Mouse (Mus musculus) intestine, postnatal 0 days (tissue): ENCODE measurements around the gene Nabp2. TPM values are rescaled to one million over a fixed set of nuclear protein-coding genes. Genes with fewer than 3 reads are reported as not detected.

Source experiments
- ATAC-seq: fragments of 200-750 bp; cut with Nextera tagmentation; 2 replicates; pipeline ENCODE4 v1.8.0; 2017; ENCODE audit warnings: mild to moderate bottlenecking, moderate TSS enrichment, moderate library complexity
- H3K27ac ChIP-seq: fragments of 300-500 bp; sonication (generic); 2 replicates; pipeline ENCODE4 v1.5.1; 2014; ENCODE audit warnings: mild to moderate bottlenecking, low read depth, low read length, moderate library complexity
- H3K27me3 ChIP-seq: fragments of 300-500 bp; sonication (generic); replicated peaks from 2 replicates; pipeline ENCODE4 v1.6.1; 2014; ENCODE audit warnings: low read length, mixed read lengths; ENCODE audit not compliant: control insufficient read depth, insufficient read depth
- H3K36me3 ChIP-seq: fragments of 300-500 bp; sonication (generic); 2 replicates; pipeline ENCODE4 v1.6.1; 2014; ENCODE audit warnings: mild to moderate bottlenecking, moderate library complexity; ENCODE audit not compliant: control insufficient read depth, insufficient read depth
- H3K4me1 ChIP-seq: fragments of 300-500 bp; sonication (generic); replicated peaks from 2 replicates; pipeline ENCODE4 v1.6.1; 2014; ENCODE audit warnings: antibody characterized with exemption, low read length, mixed read lengths; ENCODE audit not compliant: control insufficient read depth, insufficient read depth
- H3K4me2 ChIP-seq: fragments of 300-500 bp; sonication (generic); replicated peaks from 2 replicates; pipeline ENCODE4 v1.6.1; 2014; ENCODE audit warnings: low read depth, mild to moderate bottlenecking, moderate library complexity
- H3K4me3 ChIP-seq: fragments of 300-500 bp; sonication (generic); 2 replicates; pipeline ENCODE4 v1.5.1; 2014; ENCODE audit warnings: low read depth, low read length
- H3K9ac ChIP-seq: fragments of 300-500 bp; sonication (generic); 2 replicates; pipeline ENCODE4 v1.6.1; 2014; ENCODE audit warnings: mild to moderate bottlenecking, low read depth, low read length
- H3K9me3 ChIP-seq: fragments of 300-500 bp; sonication (generic); 2 replicates; pipeline ENCODE4 v1.6.1; 2016; ENCODE audit warnings: mixed run types; ENCODE audit not compliant: control insufficient read depth
- CTCF ChIP-seq: sonication (generic); IDR thresholded peaks from 2 replicates; pipeline ENCODE4 v1.5.1; 2016; ENCODE audit warnings: low read depth, mild to moderate bottlenecking, control low read depth, antibody characterized with exemption, moderate library complexity
- WGBS: fragments of 180-500 bp; shearing (Covaris S2); extraction: QIAGEN DNeasy Blood & Tissue Kit; methylation state at CpG from one replicate; pipeline ENCODE4 v1.1.7; 2014; 5-methylcytosine and 5-hydroxymethylcytosine counted together
- polyA plus RNA-seq: library from polyadenylated mRNA; unstranded; fragments of >200 nt; fragmentation: Nextera tagmentation; extraction: Ambion mirVana; gene quantifications from 2 replicates; pipeline ENCODE4 v1.2.1, GENCODE M21; 2015

Nabp2 gene
- polyA plus RNA-seq, 1 experiment from 2014 or later, result 82.5 TPM

DNA sequence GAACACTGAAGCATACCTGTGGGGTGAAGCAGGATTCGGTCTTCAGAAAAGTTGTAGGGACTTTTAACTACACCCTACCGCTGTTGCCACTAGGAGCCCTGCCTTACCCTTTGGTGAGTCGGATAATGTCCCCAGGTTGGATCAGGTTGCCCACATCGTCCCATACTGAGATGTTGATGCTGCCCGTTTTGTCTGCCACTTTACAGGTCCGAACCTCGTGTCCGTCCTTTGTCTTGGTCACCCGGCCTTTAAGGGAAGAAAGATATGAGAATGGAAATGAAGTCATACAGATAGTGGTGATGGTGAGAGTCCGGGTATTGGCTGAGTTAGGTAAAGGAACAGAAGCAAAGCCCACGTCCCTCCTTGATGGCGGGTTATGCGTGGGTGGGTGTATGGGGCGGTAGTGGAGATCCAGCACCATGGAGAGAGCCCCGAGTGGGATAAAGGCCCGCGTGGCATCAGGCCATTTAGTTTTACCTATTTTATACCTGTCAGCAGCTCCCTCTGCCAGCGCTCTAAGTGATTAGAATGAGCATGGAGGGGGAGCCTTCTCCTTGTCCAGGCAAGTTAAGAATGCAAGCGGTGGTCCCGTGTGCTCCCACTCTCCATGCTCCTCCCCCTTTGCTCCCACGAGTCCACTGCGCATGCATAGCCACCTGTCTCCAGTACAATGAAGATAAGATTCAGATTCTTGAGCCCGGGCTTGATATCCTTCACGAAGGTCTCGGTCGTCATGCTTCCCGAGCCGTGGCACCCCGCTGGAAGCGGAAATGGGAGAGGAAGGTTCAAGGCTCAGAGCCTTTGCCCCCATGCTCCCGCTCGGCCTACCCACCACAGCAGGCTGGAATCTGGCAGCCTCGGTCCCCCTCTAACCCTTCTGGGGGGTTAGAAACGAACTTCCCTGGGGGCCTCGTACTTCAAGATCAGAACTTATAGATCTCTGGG lies 2.4 kb downstream of the Nabp2 start:
- no peaks in the 10 kb centered on the region for H3K9me3 ChIP-seq
- peaks cover 19% of the 10 kb centered on the region for H3K36me3 ChIP-seq
- H3K9ac ChIP-seq, result peak overlapping the region; percentile 57
- no peak for TF ChIP-seq CTCF
- WGBS, result 14% methylated on average over 35 of the region's 35 CpGs
- H3K27me3 ChIP-seq, result no peaks in the 10 kb centered on the region
- peak; percentile 3 for ATAC-seq
- H3K4me3 ChIP-seq, result peak overlapping the region; percentile 98
- peak overlapping the region; percentile 80 for H3K27ac ChIP-seq
- peaks cover 4% of the 10 kb centered on the region; the same call in 1 of the 2 replicates for H3K4me1 ChIP-seq
- H3K4me2 ChIP-seq, result peak overlapping the region; percentile 88

DNA sequence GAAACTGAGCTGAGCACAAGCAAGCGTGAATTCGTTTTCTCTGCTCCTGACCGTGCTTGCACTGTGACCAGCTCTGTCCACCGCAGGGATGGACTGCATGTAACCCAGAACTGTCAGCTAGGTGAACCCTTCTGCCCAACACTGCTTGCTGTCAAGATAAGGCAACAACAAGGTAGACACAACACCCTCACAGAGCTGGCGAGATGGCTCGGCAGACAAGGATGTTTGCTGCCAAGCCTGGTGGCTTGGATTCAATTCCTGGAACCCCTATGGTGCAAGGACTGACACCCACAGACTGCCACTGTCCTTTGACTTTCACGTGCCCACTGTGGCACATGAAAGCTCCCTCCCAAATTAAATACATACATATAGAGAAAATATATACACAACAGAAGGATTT lies 7.4 kb downstream of the Nabp2 start:
- Histone ChIP-seq H3K4me1 (no peaks in the 10 kb centered on the region), H3K27me3 (no peaks in the 10 kb centered on the region), H3K4me3 (no peak overlapping the region), H3K27ac (no peak overlapping the region), H3K9ac (no peak overlapping the region), H3K36me3 (peaks cover 19% of the 10 kb centered on the region), H3K4me2 (no peak overlapping the region), H3K9me3 (no peaks in the 10 kb centered on the region)
- no peak for ATAC-seq
- TF ChIP-seq CTCF, result no peak
- WGBS, result 88% methylated on average over 7 of the region's 7 CpGs

DNA sequence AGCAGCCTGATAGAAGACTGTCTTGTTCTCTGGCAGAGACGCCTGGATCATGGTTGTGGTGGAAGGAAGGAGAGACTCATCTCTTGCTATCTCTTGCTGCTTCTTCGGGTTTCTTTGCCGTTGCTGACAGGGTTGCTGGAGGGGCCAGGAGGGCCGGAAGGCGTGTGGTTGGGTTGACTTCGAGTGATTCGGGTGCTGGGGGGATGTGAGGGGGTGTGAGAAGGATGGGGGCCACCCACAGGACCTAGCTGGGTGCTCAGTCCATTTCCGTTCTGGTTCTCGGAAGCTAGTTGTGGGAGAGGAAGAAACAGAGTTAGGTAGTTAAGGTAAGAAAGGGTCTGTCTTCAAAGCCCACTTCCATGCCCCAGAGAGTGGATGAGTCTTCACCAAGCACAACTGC lies 9.7 kb downstream of the Nabp2 start:
- H3K4me3 ChIP-seq, result no peak overlapping the region
- H3K4me2 ChIP-seq, result no peak overlapping the region
- 71% methylated on average over 9 of the region's 9 CpGs for WGBS
- no peaks in the 10 kb centered on the region for H3K4me1 ChIP-seq
- no peaks in the 10 kb centered on the region for H3K27me3 ChIP-seq
- no peak for ATAC-seq
- no peak overlapping the region for H3K9ac ChIP-seq
- no peak for TF ChIP-seq CTCF
- peaks cover 13% of the 10 kb centered on the region; the same call in 1 of the 2 replicates for H3K36me3 ChIP-seq
- no peak overlapping the region for H3K27ac ChIP-seq
- H3K9me3 ChIP-seq, result no peaks in the 10 kb centered on the region

DNA sequence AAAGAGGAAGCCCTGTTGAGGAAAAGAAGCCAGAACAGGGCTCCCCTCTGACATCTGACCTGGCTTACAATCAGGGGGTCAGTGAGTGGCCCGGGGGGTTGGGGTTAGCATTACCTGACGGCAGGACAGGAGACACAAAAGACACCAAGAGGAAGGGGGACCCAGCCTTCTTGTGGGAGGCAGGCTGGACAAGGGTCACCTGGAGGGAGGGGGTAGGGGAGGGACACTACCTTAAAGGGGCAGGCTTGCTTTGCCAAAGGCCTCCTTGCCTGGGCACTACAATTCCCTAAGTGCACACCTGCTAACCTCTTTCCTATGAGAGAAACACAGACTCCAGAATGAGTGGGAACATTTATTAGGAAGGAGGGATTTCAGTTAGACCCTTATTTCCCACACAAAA lies 10.2 kb downstream of the Nabp2 start, which contains the start of gene Slc39a5:
Gene Slc39a5, minus strand, starts transcription at position 174 of the 400 bp plus-strand sequence.
- Histone ChIP-seq H3K27me3 (no peaks in the 10 kb centered on the region), H3K9me3 (no peaks in the 10 kb centered on the region), H3K27ac (peak within 1 kb of the TSS; percentile 54), H3K4me3 (peak within 1 kb of the TSS; percentile 44), H3K9ac (peak within 1 kb of the TSS; percentile 40), H3K4me1 (0 out of 2 replicates have a peak, but pooled peaks cover under 1% of the 10 kb centered on the region), H3K36me3 (peaks cover 11% of the 10 kb centered on the region; the same call in 1 of the 2 replicates), H3K4me2 (peak within 1 kb of the TSS; percentile 60)
- 26% methylated on average over 2 of the region's 2 CpGs for WGBS
- TF ChIP-seq CTCF, result no peak
- ATAC-seq, result peak; percentile 12; the same call in 1 of the 2 replicates

DNA sequence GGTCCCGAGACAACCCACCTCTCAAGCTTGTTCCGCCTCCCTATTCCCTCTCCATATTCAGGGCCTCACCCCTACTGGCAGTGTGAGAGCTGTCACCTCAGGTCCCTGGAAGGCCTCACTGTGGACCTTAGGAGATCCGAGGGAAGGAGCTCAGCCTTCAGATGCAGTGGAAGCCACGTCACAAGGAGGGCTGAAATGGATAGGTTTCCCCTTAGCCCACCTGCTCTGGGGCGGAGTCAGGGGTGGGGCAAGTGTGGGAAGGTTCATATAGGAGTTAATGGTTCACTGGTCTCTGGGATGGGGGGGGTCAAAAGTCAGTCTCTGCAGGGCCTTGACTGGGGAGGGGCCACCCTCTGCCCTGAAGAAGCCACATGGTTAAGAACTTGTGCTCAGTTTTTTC lies 11.0 kb downstream of the Nabp2 start:
- H3K27me3 ChIP-seq, result no peaks in the 10 kb centered on the region
- H3K9me3 ChIP-seq, result no peaks in the 10 kb centered on the region
- peak overlapping the region; percentile 40; the same call in 1 of the 2 replicates for H3K9ac ChIP-seq
- H3K4me2 ChIP-seq, result peak overlapping the region; percentile 60
- 0 out of 2 replicates have a peak, but pooled peaks have one; percentile 24 for TF ChIP-seq CTCF
- peak overlapping the region; percentile 29 for H3K27ac ChIP-seq
- 0 out of 2 replicates have a peak, but pooled peaks cover 3% of the 10 kb centered on the region for H3K4me1 ChIP-seq
- 18% methylated on average over 5 of the region's 5 CpGs for WGBS
- peak; percentile 88 for ATAC-seq
- H3K4me3 ChIP-seq, result peak overlapping the region; percentile 44
- H3K36me3 ChIP-seq, result peaks cover 6% of the 10 kb centered on the region; the same call in 1 of the 2 replicates

DNA sequence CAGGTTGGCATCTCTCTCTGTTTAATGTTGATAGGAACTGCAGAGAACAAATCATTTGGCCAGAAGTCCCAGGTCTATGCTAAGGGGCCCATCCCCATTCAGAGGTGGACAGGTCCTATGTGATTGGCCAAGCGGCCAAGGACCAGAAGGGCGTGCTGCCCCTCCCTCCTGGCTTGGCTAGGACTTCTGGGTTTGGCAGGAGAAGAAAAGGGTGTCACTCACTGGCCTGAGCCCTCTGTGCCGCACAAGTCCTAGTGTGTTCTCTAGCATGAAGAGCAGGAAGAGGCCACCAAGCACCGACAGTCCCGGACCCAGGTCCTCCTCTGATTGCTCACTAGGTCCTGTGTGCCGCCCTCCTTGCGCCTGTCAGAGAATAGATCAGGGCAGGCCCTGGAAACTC lies 13.8 kb downstream of the Nabp2 start:
- no peaks in the 10 kb centered on the region for H3K27me3 ChIP-seq
- H3K9ac ChIP-seq, result 0 out of 2 replicates have a peak overlapping the region, but pooled peaks have one; percentile 7
- no peak overlapping the region for H3K27ac ChIP-seq
- 68% methylated on average over 7 of the region's 7 CpGs for WGBS
- H3K4me2 ChIP-seq, result no peak overlapping the region; the same call in 1 of the 2 replicates
- peaks cover 32% of the 10 kb centered on the region for H3K36me3 ChIP-seq
- H3K4me1 ChIP-seq, result 0 out of 2 replicates have a peak, but pooled peaks cover 3% of the 10 kb centered on the region
- H3K4me3 ChIP-seq, result no peak overlapping the region
- ATAC-seq, result no peak
- no peak for TF ChIP-seq CTCF
- no peaks in the 10 kb centered on the region for H3K9me3 ChIP-seq
